In the genomic region with DNA sequence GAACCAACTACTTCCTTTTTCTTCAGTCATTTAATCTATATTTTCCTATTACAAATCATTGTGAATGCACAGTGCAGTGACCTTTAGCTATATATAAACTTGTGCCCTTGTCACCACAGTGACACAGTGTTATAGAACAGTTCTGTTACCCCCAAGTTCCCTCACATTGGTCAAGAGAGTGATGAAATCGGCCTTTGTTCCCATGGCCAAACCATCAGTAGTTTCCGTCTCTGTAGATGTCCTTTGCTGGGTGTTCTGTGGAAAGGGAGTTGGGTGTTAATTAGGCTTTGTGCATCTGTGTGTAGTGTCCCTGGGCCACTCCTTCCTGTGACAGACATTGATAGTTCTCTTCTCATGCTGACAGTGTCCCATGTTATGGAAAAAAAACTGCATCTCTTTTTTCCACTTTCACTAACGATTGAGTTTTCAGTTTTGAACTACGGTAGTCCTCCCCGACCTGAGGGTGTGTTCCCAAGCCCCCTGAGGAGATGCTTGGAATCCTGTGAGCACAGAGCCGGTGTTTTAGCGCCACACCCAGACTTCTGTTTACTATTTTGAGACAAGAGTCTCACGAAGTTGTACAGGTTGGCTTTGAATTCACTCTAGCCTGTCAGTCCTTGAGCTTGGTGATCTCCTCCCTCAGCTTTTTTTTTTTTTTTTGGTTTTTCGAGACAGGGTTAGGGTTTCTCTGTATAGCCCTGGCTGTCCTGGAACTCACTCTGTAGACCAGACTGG, we compare ENCODE assay signal across 17 mouse cellular contexts. TPM values are rescaled to one million over a fixed set of nuclear protein-coding genes. Genes with fewer than 3 reads are reported as not detected.
DNase-seq lines count a peak whose midpoint lies in the region; ATAC-seq and TF ChIP-seq lines count a peak whose summit lies in the region.
"Had no signal": no experiment of that assay in that cellular context is flagged by ENCODE, and none has a peak within 500 bp of the region (broad histone marks: within the 10 kb centered on the region; RNA-seq: fewer than 3 reads in every experiment).

No protein-coding gene starts in this region.

- TF ChIP-seq EP300 in liver, postnatal 0 days (IDR thresholded peaks at IDR 0.05; ENCODE audit: low read depth): peak; percentile 47; the same call in 1 of the 2 replicates

- no peaks in the 10 kb centered on the region for H3K27me3 ChIP-seq in liver, postnatal 0 days (ENCODE audit: insufficient read depth, low read length)
- H3K27me3 ChIP-seq in hindbrain, postnatal 0 days (ENCODE audit: insufficient read depth, low read length): no peaks in the 10 kb centered on the region
- H3K27me3 ChIP-seq: heart, embryonic 13.5 days; megakaryocyte, embryonic 14.5 days; midbrain, embryonic 15.5 days had no signal

- TF ChIP-seq CTCF in bone marrow, adult 2 months (IDR thresholded peaks at IDR 0.05; ENCODE audit: control insufficient read depth, insufficient read depth, low read length): no peak
- no peak for TF ChIP-seq CTCF in liver, postnatal 0 days (IDR thresholded peaks at IDR 0.05; ENCODE audit: low read depth)
- no peak for TF ChIP-seq CTCF in hindbrain, postnatal 0 days (IDR thresholded peaks at IDR 0.05; ENCODE audit: low read depth)

- H3K27ac ChIP-seq in bone marrow, adult 2 months (ENCODE audit: control insufficient read depth, insufficient read depth, low read depth, low read length, poor library complexity): peak overlapping the region; percentile 60
- H3K27ac ChIP-seq in liver, postnatal 0 days (ENCODE audit: low read depth): peak overlapping the region; percentile 83
- H3K27ac ChIP-seq in hindbrain, postnatal 0 days: no peak overlapping the region
- H3K27ac ChIP-seq: forebrain, embryonic 13.5 days; heart, embryonic 13.5 days; midbrain, embryonic 15.5 days had no signal

- H3K36me3 ChIP-seq in liver, postnatal 0 days (replicated peaks; ENCODE audit: insufficient read depth, low read length): no peaks in the 10 kb centered on the region
- H3K36me3 ChIP-seq in hindbrain, postnatal 0 days (ENCODE audit: insufficient read depth, low read length): no peaks in the 10 kb centered on the region
- H3K36me3 ChIP-seq: midbrain, embryonic 15.5 days had no signal

- no peak overlapping the region for H3K4me3 ChIP-seq in bone marrow, adult 2 months (replicated peaks; ENCODE audit: control insufficient read depth, low read depth, low read length)
- no peak overlapping the region for H3K4me3 ChIP-seq in liver, postnatal 0 days (ENCODE audit: low read depth, low read length)
- no peak overlapping the region for H3K4me3 ChIP-seq in hindbrain, postnatal 0 days (ENCODE audit: low read length)
- H3K4me3 ChIP-seq: forebrain, embryonic 13.5 days; heart, embryonic 13.5 days; megakaryocyte, embryonic 14.5 days; midbrain, embryonic 15.5 days had no signal

- peaks cover 3% of the 10 kb centered on the region; the same call in 1 of the 2 replicates for H3K4me1 ChIP-seq in bone marrow, adult 2 months (ENCODE audit: control insufficient read depth, insufficient read depth, low read length)
- H3K4me1 ChIP-seq in liver, postnatal 0 days (ENCODE audit: insufficient read depth): peaks cover 28% of the 10 kb centered on the region
- no peaks in the 10 kb centered on the region for H3K4me1 ChIP-seq in hindbrain, postnatal 0 days (ENCODE audit: insufficient read depth, low read length)

- 56% methylated on average over 9 of the region's 9 CpGs for WGBS in bone marrow, adult 2 months
- WGBS in liver, postnatal 0 days (ENCODE audit: insufficient replicate concordance): 68% methylated on average over 9 of the region's 9 CpGs
- WGBS in hindbrain, postnatal 0 days: 89% methylated on average over 9 of the region's 9 CpGs

- DNase-seq in lung, postnatal 36 days: peak; percentile 64
- no peak for DNase-seq in lung, postnatal 10 days
- peak; percentile 48 for DNase-seq in liver, postnatal 0 days
- no peak for DNase-seq in thymus, postnatal 0 days (ENCODE audit: low spot score)
- DNase-seq in hindbrain, postnatal 0 days (ENCODE audit: low spot score): no peak
- no peak for DNase-seq in frontal cortex, postnatal 14 days (ENCODE audit: low spot score in 2 of 2)
- DNase-seq: adrenal gland, postnatal 36 days; cerebellum, adult 8-10 months; heart, postnatal 4 days; right cerebral cortex, postnatal 14 days; thymus, postnatal 25 days had no signal

- TF ChIP-seq POLR2A in bone marrow, adult 2 months (IDR thresholded peaks at IDR 0.05; ENCODE audit: borderline replicate concordance, control insufficient read depth, low read depth, low read length): no peak

- no peak overlapping the region for H3K4me2 ChIP-seq in liver, postnatal 0 days (ENCODE audit: low read depth, low read length)
- no peak overlapping the region for H3K4me2 ChIP-seq in hindbrain, postnatal 0 days (ENCODE audit: low read depth, low read length)
- H3K4me2 ChIP-seq: forebrain, embryonic 13.5 days; heart, embryonic 13.5 days; midbrain, embryonic 15.5 days had no signal

- no peaks in the 10 kb centered on the region for H3K9me3 ChIP-seq in liver, postnatal 0 days (ENCODE audit: low read length)
- no peaks in the 10 kb centered on the region for H3K9me3 ChIP-seq in hindbrain, postnatal 0 days (ENCODE audit: low read length)
- H3K9me3 ChIP-seq: forebrain, embryonic 13.5 days; heart, embryonic 13.5 days; megakaryocyte, embryonic 14.5 days; midbrain, embryonic 15.5 days had no signal

- H3K9ac ChIP-seq in liver, postnatal 0 days (replicated peaks): no peak overlapping the region
- no peak overlapping the region for H3K9ac ChIP-seq in hindbrain, postnatal 0 days (replicated peaks; ENCODE audit: low read length)
- H3K9ac ChIP-seq: forebrain, embryonic 13.5 days; heart, embryonic 13.5 days; midbrain, embryonic 15.5 days had no signal

- ATAC-seq in liver, postnatal 0 days: peak; percentile 94
- no peak for ATAC-seq in hindbrain, postnatal 0 days
- ATAC-seq: forebrain, embryonic 13.5 days; inflammation-experienced regulatory T-cells, adult 6 months; midbrain, embryonic 15.5 days had no signal

RNA-seq across cellular contexts. Expression of a gene that starts 9.6 kb away (rescaled TPM):
- polyA plus RNA-seq in bone marrow, adult 2 months (2011; ENCODE audit: insufficient read depth, insufficient read length, low replicate concordance, missing spikeins): 12.6 and 18.3 TPM in 2 replicates
- 24.4 and 24.7 TPM in 2 replicates for polyA plus RNA-seq in liver, postnatal 0 days (2015; fragmentation: Nextera tagmentation; extraction: Ambion mirVana)
- 32.4 and 34.9 TPM in 2 replicates for polyA plus RNA-seq in thymus, postnatal 0 days (2015; fragmentation: Nextera tagmentation; extraction: Ambion mirVana)
- total RNA-seq in hindbrain, postnatal 0 days (2014; rRNA removed): 61.4 and 70.4 TPM in 2 replicates
- polyA plus RNA-seq in hindbrain, postnatal 0 days (2015; fragmentation: Nextera tagmentation; extraction: Ambion mirVana): 73.0 and 80.0 TPM in 2 replicates

RNA-seq across cellular contexts. Expression of a gene that starts 54.6 kb away (rescaled TPM):
- 2.5 and 5.5 TPM in 2 replicates for polyA plus RNA-seq in bone marrow, adult 2 months (2011; ENCODE audit: insufficient read depth, insufficient read length, low replicate concordance, missing spikeins)
- 1.1 TPM in 2 replicates for polyA plus RNA-seq in liver, postnatal 0 days (2015; fragmentation: Nextera tagmentation; extraction: Ambion mirVana)
- 24.0 and 25.6 TPM in 2 replicates for polyA plus RNA-seq in thymus, postnatal 0 days (2015; fragmentation: Nextera tagmentation; extraction: Ambion mirVana)
- total RNA-seq in hindbrain, postnatal 0 days (2014; rRNA removed): 30.1 and 33.0 TPM in 2 replicates
- 39.9 and 42.4 TPM in 2 replicates for polyA plus RNA-seq in hindbrain, postnatal 0 days (2015; fragmentation: Nextera tagmentation; extraction: Ambion mirVana)

Comparison
In these comparisons a context has a peak if more than half of its experiments do, and no peak if none do; other contexts are left out.
1. DNase-seq: peak in lung, postnatal 36 days (single experiment) and liver, postnatal 0 days (single experiment); none in lung, postnatal 10 days (single experiment), thymus, postnatal 0 days (single experiment), hindbrain, postnatal 0 days (single experiment) and frontal cortex, postnatal 14 days (0 of 2).